Mouse (Mus musculus) CH12.LX (cell line): ENCODE measurements at regions not wholly inside any gene's neighbourhood (a gene's known extent, or its start where the extent isn't known, plus 50 kb on each side); places are given as distances from the start of the nearest gene placed in this dataset.

Experiments used
- DNase-seq: peaks from one replicate; pipeline ENCODE4 v3.0.0-alpha.2; 2013; ENCODE audit errors: extremely low read depth
- H3K27ac ChIP-seq: 2 replicates; pipeline ENCODE4 v1.5.1; 2012; ENCODE audit warnings: low read depth, mild to moderate bottlenecking, control low read depth, moderate library complexity; ENCODE audit not compliant: insufficient read depth
- H3K27me3 ChIP-seq: replicated peaks from 2 replicates; pipeline ENCODE3; 2012; ENCODE audit warnings: inconsistent platforms
- H3K36me3 ChIP-seq, 2 experiments: replicated peaks in 1 of 2; 2 replicates each; pipeline versions ENCODE3 to v1.6.1; 2012; ENCODE audit warnings: inconsistent platforms in 1 of 2, low read length in 1 of 2, mild to moderate bottlenecking in 1 of 2, mixed read lengths in 1 of 2, moderate library complexity in 1 of 2; ENCODE audit not compliant: control insufficient read depth in 1 of 2, insufficient read depth in 1 of 2
- H3K4me1 ChIP-seq, 2 experiments: 2 replicates each; pipeline ENCODE4 v1.6.1; 2012; ENCODE audit warnings: inconsistent platforms in 1 of 2, moderate library complexity in 1 of 2; ENCODE audit not compliant: insufficient read depth in 2 of 2, control insufficient read depth in 1 of 2
- H3K4me2 ChIP-seq: 2 replicates; pipeline ENCODE4 v1.6.1; 2012; ENCODE audit warnings: low read depth, mild to moderate bottlenecking, control low read depth; ENCODE audit not compliant: poor library complexity, insufficient read depth, severe bottlenecking
- H3K4me3 ChIP-seq, 3 experiments: fragments of 150-350 bp in 1 of 3; sonication (generic) in 1 of 3; replicated peaks in 1 of 3; 2 replicates each; pipeline versions ENCODE3 to v1.5.1; 2011 to 2012; ENCODE audit warnings: low read depth in 2 of 3, low read length in 2 of 3, mild to moderate bottlenecking in 2 of 3, moderate library complexity in 2 of 3, control low read depth in 1 of 3, improper control_type of control experiment in 1 of 3, inconsistent platforms in 1 of 3, mixed read lengths in 1 of 3; ENCODE audit not compliant: poor library complexity in 1 of 3
- H3K79me2 ChIP-seq: replicated peaks from 2 replicates; pipeline ENCODE4 v1.6.1; 2012; ENCODE audit warnings: mild to moderate bottlenecking, moderate library complexity; ENCODE audit not compliant: control insufficient read depth, poor library complexity, insufficient read depth, severe bottlenecking; ENCODE audit errors: extremely low read depth
- H3K9ac ChIP-seq: 2 replicates; pipeline ENCODE4 v1.6.1; 2012; ENCODE audit warnings: low read depth, mild to moderate bottlenecking, control low read depth, moderate library complexity; ENCODE audit not compliant: insufficient read depth
- H3K9me3 ChIP-seq: replicated peaks from 2 replicates; pipeline ENCODE3; 2012; ENCODE audit warnings: low read length, inconsistent platforms, mixed read lengths
- BHLHE40 ChIP-seq: IDR thresholded peaks from 2 replicates; pipeline ENCODE4 v1.6.1; 2011; ENCODE audit warnings: mild to moderate bottlenecking, low read depth, low read length, improper control_type of control experiment
- CHD1 ChIP-seq: IDR thresholded peaks from 2 replicates; pipeline ENCODE4 v1.6.1; 2012; ENCODE audit warnings: low read depth, low read length, improper control_type of control experiment, inconsistent platforms
- CTCF ChIP-seq, 2 experiments: IDR thresholded peaks in 1 of 2; conservative IDR thresholded peaks in 1 of 2; 2 replicates each; pipeline ENCODE4 v1.5.1; 2011 to 2012; ENCODE audit warnings: low read depth in 2 of 2, low read length in 2 of 2, improper control_type of control experiment in 1 of 2, inconsistent platforms in 1 of 2, mild to moderate bottlenecking in 1 of 2, moderate library complexity in 1 of 2
- E2F4 ChIP-seq: IDR thresholded peaks from 2 replicates; pipeline ENCODE4 v1.6.1; 2011; ENCODE audit warnings: low read depth, low read length, improper control_type of control experiment; ENCODE audit not compliant: insufficient replicate concordance
- ELF1 ChIP-seq: IDR thresholded peaks from 2 replicates; pipeline ENCODE4 v1.6.1; 2014; ENCODE audit warnings: low read depth, mild to moderate bottlenecking, inconsistent platforms, low read length, improper control_type of control experiment
- EP300 ChIP-seq: IDR thresholded peaks from 2 replicates; pipeline ENCODE4 v1.6.1; 2011; ENCODE audit warnings: low read length, improper control_type of control experiment
- ETS1 ChIP-seq: conservative IDR thresholded peaks from 2 replicates; pipeline ENCODE4 v1.6.1; 2012; ENCODE audit warnings: low read depth, mild to moderate bottlenecking, inconsistent platforms, low read length, improper control_type of control experiment, moderate library complexity
- GABPA ChIP-seq: IDR thresholded peaks from 2 replicates; pipeline ENCODE4 v1.6.1; 2012; ENCODE audit warnings: low read depth, low read length, improper control_type of control experiment, inconsistent platforms; ENCODE audit not compliant: insufficient replicate concordance
- HCFC1 ChIP-seq: IDR thresholded peaks from 2 replicates; pipeline ENCODE4 v1.6.1; 2012; ENCODE audit warnings: low read depth, mild to moderate bottlenecking, inconsistent platforms, low read length, improper control_type of control experiment
- KAT2A ChIP-seq: IDR thresholded peaks from 2 replicates; pipeline ENCODE4 v1.6.1; 2012; ENCODE audit warnings: low read length, improper control_type of control experiment, inconsistent platforms; ENCODE audit not compliant: insufficient replicate concordance
- MAFK ChIP-seq: IDR thresholded peaks from 2 replicates; pipeline ENCODE4 v1.6.1; 2011; ENCODE audit warnings: low read length, improper control_type of control experiment; ENCODE audit not compliant: insufficient replicate concordance
- MAX ChIP-seq: IDR thresholded peaks from 2 replicates; pipeline ENCODE4 v1.6.1; 2011; ENCODE audit warnings: low read length, improper control_type of control experiment
- MYC ChIP-seq: IDR thresholded peaks from 2 replicates; pipeline ENCODE4 v1.6.1; 2011; ENCODE audit warnings: low read depth, mild to moderate bottlenecking, improper control_type of control experiment, low read length
- NELFE ChIP-seq: IDR thresholded peaks from 2 replicates; pipeline ENCODE4 v1.6.1; 2011; ENCODE audit warnings: low read depth, low read length, improper control_type of control experiment
- PAX5 ChIP-seq: IDR thresholded peaks from 2 replicates; pipeline ENCODE4 v1.6.1; 2012; ENCODE audit warnings: low read length, inconsistent platforms, mixed read lengths
- POLR2A ChIP-seq: IDR thresholded peaks from 2 replicates; pipeline ENCODE4 v1.6.1; 2011; ENCODE audit warnings: low read depth, mild to moderate bottlenecking, improper control_type of control experiment, low read length
- POLR2AphosphoS2 ChIP-seq: IDR thresholded peaks from 2 replicates; pipeline ENCODE4 v1.6.1; 2011; ENCODE audit warnings: low read depth, low read length, improper control_type of control experiment
- RCOR1 ChIP-seq: conservative IDR thresholded peaks from 2 replicates; pipeline ENCODE4 v1.6.1; 2012; ENCODE audit warnings: low read depth, mild to moderate bottlenecking, inconsistent platforms, low read length, improper control_type of control experiment
- SIN3A ChIP-seq: IDR thresholded peaks from 2 replicates; pipeline ENCODE4 v1.6.1; 2012; ENCODE audit warnings: low read length, improper control_type of control experiment, inconsistent platforms
- TBP ChIP-seq: conservative IDR thresholded peaks from 2 replicates; pipeline ENCODE4 v1.6.1; 2011; ENCODE audit warnings: low read depth, low read length, improper control_type of control experiment
- TCF12 ChIP-seq: IDR thresholded peaks from 2 replicates; pipeline ENCODE4 v1.6.1; 2014; ENCODE audit warnings: low read depth, mild to moderate bottlenecking, inconsistent platforms, low read length, improper control_type of control experiment
- UBTF ChIP-seq: IDR thresholded peaks from 2 replicates; pipeline ENCODE4 v1.6.1; 2012; ENCODE audit warnings: low read depth, mild to moderate bottlenecking, inconsistent platforms, low read length, improper control_type of control experiment, moderate library complexity
- USF1 ChIP-seq: IDR thresholded peaks from 2 replicates; pipeline ENCODE4 v1.6.1; 2014; ENCODE audit warnings: low read depth, mild to moderate bottlenecking, inconsistent platforms, low read length, improper control_type of control experiment
- USF2 ChIP-seq: conservative IDR thresholded peaks from 2 replicates; pipeline ENCODE4 v1.6.1; 2011; ENCODE audit warnings: low read depth, low read length, improper control_type of control experiment
- ZC3H11A ChIP-seq: IDR thresholded peaks from 2 replicates; pipeline ENCODE4 v1.6.1; 2012; ENCODE audit warnings: low read depth, mild to moderate bottlenecking, inconsistent platforms, low read length, improper control_type of control experiment
- ZNF384 ChIP-seq: IDR thresholded peaks from 2 replicates; pipeline ENCODE4 v1.6.1; 2012; ENCODE audit warnings: low read depth, low read length, improper control_type of control experiment, inconsistent platforms
- dilution Hi-C: fragments of 300-500 bp; cut with MboI; formaldehyde crosslinking; loops from 2 replicates; pipeline ENCODE4 v1.14.3; 2020; ENCODE audit warnings: low sequenced_read_pairs; ENCODE audit not compliant: extremely low pct_unique_long_range_greater_than_20kb, extremely low pct_ligation_motif_present
- in situ Hi-C: fragments of 300-500 bp; cut with MboI; formaldehyde crosslinking; loops from 3 replicates; pipeline ENCODE4 v1.14.3; 2019; ENCODE audit warnings: low sequenced_read_pairs, low pct_ligation_motif_present, low pct_unique_long_range_greater_than_20kb, mixed read lengths

- dilution Hi-C loops: no loop called here
- no peak overlapping the region for H3K4me3 ChIP-seq
- H3K4me1 ChIP-seq: no peaks in the 10 kb centered on the region
- no peak overlapping the region for H3K27ac ChIP-seq
- no peak for TF ChIP-seq MAFK
- TF ChIP-seq SIN3A: no peak
- TF ChIP-seq RCOR1: no peak
- TF ChIP-seq POLR2AphosphoS2: no peak
- no peak for TF ChIP-seq MYC
- TF ChIP-seq MAX: no peak
- TF ChIP-seq CHD1: no peak
- no peak for TF ChIP-seq HCFC1
- TF ChIP-seq CTCF (conservative IDR thresholded peaks at IDR 0.05 in 1 of 2, IDR thresholded peaks at IDR 0.05 in 1 of 2; ENCODE audit: low read depth in 2 of 2, low read length in 2 of 2): no peak
- no peak for TF ChIP-seq BHLHE40
- no peak for TF ChIP-seq ZC3H11A
- TF ChIP-seq EP300: no peak
- TF ChIP-seq ZNF384: no peak
- no peak for TF ChIP-seq NELFE
- TF ChIP-seq, all 38 proteins: peak for 0
- no peak for DNase-seq
- Histone ChIP-seq H3K27me3 (no peaks in the 10 kb centered on the region), H3K4me2 (no peak overlapping the region), H3K79me2 (no peaks in the 10 kb centered on the region), H3K9me3 (no peaks in the 10 kb centered on the region), H3K36me3 (no peaks in the 10 kb centered on the region), H3K9ac (no peak overlapping the region)
- in situ Hi-C loops: no loop called here
Measured at GRCm38 (mm10) chr3:34197163-34197455, 116.0 kb upstream of the Dnajc19 start.

- Histone ChIP-seq H3K27ac (no peak overlapping the region), H3K36me3 (no peaks in the 10 kb centered on the region), H3K79me2 (no peaks in the 10 kb centered on the region), H3K4me2 (no peak overlapping the region), H3K4me3 (no peak overlapping the region), H3K9me3 (no peaks in the 10 kb centered on the region), H3K9ac (no peak overlapping the region), H3K4me1 (no peaks in the 10 kb centered on the region), H3K27me3 (no peaks in the 10 kb centered on the region)
- TF ChIP-seq SIN3A: no peak
- TF ChIP-seq ETS1: no peak
- no peak for TF ChIP-seq POLR2AphosphoS2
- no peak for TF ChIP-seq USF2
- TF ChIP-seq KAT2A: no peak
- no peak for TF ChIP-seq ELF1
- TF ChIP-seq MAX: no peak
- TF ChIP-seq GABPA: no peak
- no peak for TF ChIP-seq UBTF
- TF ChIP-seq BHLHE40: no peak
- TF ChIP-seq TBP: no peak
- TF ChIP-seq E2F4: no peak
- TF ChIP-seq ZNF384: no peak
- no peak for TF ChIP-seq PAX5
- TF ChIP-seq POLR2A: no peak
- no peak for TF ChIP-seq CTCF (conservative IDR thresholded peaks at IDR 0.05 in 1 of 2, IDR thresholded peaks at IDR 0.05 in 1 of 2; ENCODE audit: low read depth in 2 of 2, low read length in 2 of 2)
- no peak for TF ChIP-seq TCF12
- no peak for TF ChIP-seq USF1
- in situ Hi-C loops: no loop called here
- dilution Hi-C loops: no loop called here
- DNase-seq: no peak
Measured at GRCm38 (mm10) chr3:34196451-34197162, 115.5 kb upstream of the Dnajc19 start.
